Mouse (Mus musculus) left cerebral cortex, postnatal 14 days (tissue): Measurements from ENCODE around the gene Mrpl3. TPM values are rescaled to one million over a fixed set of nuclear protein-coding genes. Genes with fewer than 3 reads are reported as not detected.
A peak's percentile ranks its signal among the peaks of the same experiment; 100 is the strongest.
"Not testable (repeated sequence)": the region's sequence is repeated elsewhere in the genome, so short reads cannot be mapped to it uniquely, and the experiment has no call there.

ENCODE experiments used
- DNase-seq, 2 experiments: peaks; one replicate each; pipeline ENCODE4 v3.0.0; 2021 to 2022; ENCODE audit warnings: low spot score in 2 of 2, mixed read lengths in 1 of 2
- intact Hi-C: fragments of 180-260 bp; cut with DNase I; formaldehyde crosslinking; loops from one replicate; pipeline ENCODE4 v1.15.1; 2025
- total RNA-seq, 2 experiments: library from RNA; stranded (reverse); gene quantifications; 2 replicates each; pipeline ENCODE4 v1.2.3; 2021

Gene Mrpl3
- total RNA-seq, 2 experiments from 2014 or later = 81.9 to 84.5 TPM

DNA sequence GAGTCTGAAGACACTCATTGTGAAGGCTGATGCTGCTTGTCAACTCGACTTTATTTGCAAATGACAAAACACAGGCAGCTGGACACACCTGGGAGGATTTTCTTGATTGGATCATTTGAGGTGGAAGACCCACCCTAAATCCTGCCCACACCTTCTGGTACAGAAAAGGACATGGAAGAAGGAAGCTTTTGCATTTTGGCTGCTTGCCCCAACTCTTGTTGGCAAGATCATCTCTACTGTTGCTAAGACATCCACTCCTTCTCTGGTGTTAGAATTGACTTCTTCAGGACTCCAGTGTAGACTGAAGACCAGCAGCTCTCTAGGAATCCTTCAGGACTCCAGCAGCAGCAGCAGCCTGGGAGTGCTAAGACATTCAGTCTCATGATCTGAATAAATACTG lies 48.9 kb downstream of the Mrpl3 start:
- peak; percentile 56 to 73 for DNase-seq
- intact Hi-C loops = no loop called here

DNA sequence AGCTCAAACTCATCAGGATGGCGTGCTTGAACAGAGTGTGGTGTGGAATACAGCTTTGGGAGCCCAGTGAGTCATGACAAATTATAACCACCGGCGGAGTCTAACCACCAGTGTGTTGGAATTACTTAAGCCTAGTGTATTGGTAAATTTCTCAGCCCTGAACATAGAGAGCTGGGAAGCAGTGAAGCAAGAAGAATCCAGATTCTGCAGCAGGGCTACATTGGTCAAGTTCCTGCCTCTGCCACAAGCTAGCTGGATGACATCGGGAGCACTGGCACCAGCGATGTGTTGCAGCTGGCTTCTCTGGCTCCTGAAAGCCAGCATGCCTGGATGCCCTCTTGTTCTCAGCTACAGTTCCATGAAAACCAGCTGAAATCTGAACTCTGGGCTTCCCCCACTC lies 50.9 kb downstream of the Mrpl3 start:
- intact Hi-C loops = no loop called here
- DNase-seq = no peak

DNA sequence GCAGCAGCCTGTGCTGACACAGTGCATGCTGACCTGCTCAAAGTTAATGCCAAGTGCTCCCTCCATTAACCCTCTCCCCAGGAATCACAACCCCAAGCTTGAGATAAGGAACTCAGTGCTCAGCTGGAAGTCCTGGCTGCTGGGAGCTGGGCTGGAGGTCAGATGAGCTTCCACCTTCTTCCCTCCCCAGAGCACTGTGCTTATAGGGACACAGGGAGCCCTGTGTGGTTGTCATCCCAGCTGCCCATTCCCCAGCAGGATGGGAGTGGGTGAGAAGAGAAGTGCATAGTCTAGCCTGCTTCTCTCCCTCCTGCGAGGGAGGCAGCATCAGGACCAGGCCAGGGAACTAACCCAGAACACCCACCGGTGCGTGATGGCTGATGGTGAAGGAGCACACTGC lies 72.2 kb downstream of the Mrpl3 start:
- intact Hi-C loops, DNase-seq: not testable (repeated sequence)

Other genes with a start within 250 kb of the Mrpl3 start
- 10 to 100 TPM; 17.2 to 17.6 TPM for gene Nudt16, start 78.6 kb downstream of the Mrpl3 start, total RNA-seq
- not detected for gene 1700080E11Rik, start 91.9 kb downstream of the Mrpl3 start, total RNA-seq